Mouse (Mus musculus) ES-Bruce4 (cell line): ENCODE measurements around the gene Tubb3. TPM values are rescaled to one million over a fixed set of nuclear protein-coding genes. Genes with fewer than 3 reads are reported as not detected.
"Not testable (repeated sequence)": the region's sequence is repeated elsewhere in the genome, so short reads cannot be mapped to it uniquely, and the experiment has no call there.

Experiments
- H3K27ac ChIP-seq: 2 replicates; pipeline ENCODE4 v1.5.1; 2012; ENCODE audit warnings: low read length, inconsistent platforms; ENCODE audit not compliant: insufficient read depth
- H3K27me3 ChIP-seq: 2 replicates; pipeline ENCODE4 v1.6.1; 2012; ENCODE audit warnings: mild to moderate bottlenecking, low read length, inconsistent platforms; ENCODE audit not compliant: control insufficient read depth, poor library complexity, insufficient read depth, severe bottlenecking
- H3K36me3 ChIP-seq: 2 replicates; pipeline ENCODE4 v1.6.1; 2012; ENCODE audit warnings: inconsistent platforms, mild to moderate bottlenecking, low read length, moderate library complexity; ENCODE audit not compliant: control insufficient read depth, poor library complexity, insufficient read depth, severe bottlenecking
- H3K4me1 ChIP-seq: one replicate; pipeline ENCODE4 v1.8.1; 2011; ENCODE audit warnings: low read length; ENCODE audit not compliant: control insufficient read depth, insufficient read depth
- H3K4me3 ChIP-seq: 2 replicates; pipeline ENCODE4 v1.5.1; 2011; ENCODE audit warnings: low read depth, mild to moderate bottlenecking, low read length
- H3K9ac ChIP-seq: 2 replicates; pipeline ENCODE4 v1.6.1; 2012; ENCODE audit warnings: low read depth, mild to moderate bottlenecking, inconsistent platforms; ENCODE audit not compliant: poor library complexity, severe bottlenecking
- H3K9me3 ChIP-seq: replicated peaks from 2 replicates; pipeline ENCODE4 v1.6.1; 2012; ENCODE audit warnings: mild to moderate bottlenecking, low read length, inconsistent platforms; ENCODE audit not compliant: control insufficient read depth, poor library complexity, insufficient read depth, severe bottlenecking
- CTCF ChIP-seq: IDR thresholded peaks from one replicate; pipeline ENCODE4 v1.8.1; 2011; ENCODE audit warnings: low read depth, low read length
- EP300 ChIP-seq: IDR thresholded peaks from 2 replicates; pipeline ENCODE4 v1.6.1; 2011; ENCODE audit warnings: low read depth, low read length; ENCODE audit not compliant: insufficient read depth
- POLR2A ChIP-seq: IDR thresholded peaks from one replicate; pipeline ENCODE4 v1.8.1; 2011; ENCODE audit warnings: low read length; ENCODE audit not compliant: insufficient read depth
- polyA plus RNA-seq: library from polyadenylated mRNA; stranded (reverse); fragments of >200 nt; gene quantifications from 2 replicates; pipeline ENCODE4 v1.2.4, GENCODE M21; 2011; ENCODE audit warnings: low read depth; ENCODE audit not compliant: missing spikeins, insufficient read depth, insufficient read length

The Tubb3 gene
- polyA plus RNA-seq, 1 experiment = 20.1 TPM

DNA sequence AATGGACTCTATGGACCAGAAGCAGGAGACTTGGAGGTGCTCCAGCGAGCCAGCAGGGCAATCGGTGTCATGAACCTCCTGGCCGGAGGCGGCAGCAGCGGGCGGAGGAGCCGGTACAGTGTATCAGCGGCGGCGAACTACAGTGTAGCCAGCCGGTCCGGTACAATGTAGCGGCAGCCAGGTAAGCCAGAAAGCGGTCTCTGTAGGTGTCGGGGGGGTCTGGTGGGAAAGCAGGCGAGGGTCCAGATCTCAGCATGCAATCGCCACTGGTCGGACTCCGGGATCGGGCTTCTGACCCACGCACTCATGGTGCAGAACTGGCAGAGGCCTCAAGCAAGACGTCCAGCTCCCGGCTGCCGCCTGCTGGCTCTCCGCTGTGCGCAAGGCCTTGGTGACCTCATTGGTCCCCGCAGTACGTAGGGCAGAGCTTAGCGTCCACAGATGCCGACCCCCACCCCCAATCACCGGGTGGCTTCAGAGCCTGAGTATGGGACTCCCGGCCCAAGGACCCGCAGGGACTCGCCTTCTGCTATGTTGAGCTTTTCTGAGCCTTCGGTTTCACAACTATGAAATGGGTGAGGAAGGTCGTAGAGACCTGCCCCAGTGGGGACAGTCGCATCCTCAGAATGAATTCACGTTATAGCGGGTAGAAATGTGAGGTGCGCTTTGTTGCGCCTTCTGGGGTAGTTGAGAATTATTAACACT, 31.8 kb downstream of the Tubb3 start:
- peak overlapping the region; percentile 78 for H3K4me3 ChIP-seq
- no peaks in the 10 kb centered on the region for H3K36me3 ChIP-seq
- H3K27ac ChIP-seq = no peak overlapping the region; the same call in 1 of the 2 replicates
- H3K4me1 ChIP-seq = peaks cover 4% of the 10 kb centered on the region
- H3K9ac ChIP-seq = peak overlapping the region; percentile 67
- peak; percentile 62 for TF ChIP-seq CTCF
- TF ChIP-seq EP300 = no peak
- TF ChIP-seq POLR2A = no peak
- H3K9me3 ChIP-seq = 0 out of 2 replicates have a peak, but pooled peaks cover 4% of the 10 kb centered on the region
- no peaks in the 10 kb centered on the region for H3K27me3 ChIP-seq

DNA sequence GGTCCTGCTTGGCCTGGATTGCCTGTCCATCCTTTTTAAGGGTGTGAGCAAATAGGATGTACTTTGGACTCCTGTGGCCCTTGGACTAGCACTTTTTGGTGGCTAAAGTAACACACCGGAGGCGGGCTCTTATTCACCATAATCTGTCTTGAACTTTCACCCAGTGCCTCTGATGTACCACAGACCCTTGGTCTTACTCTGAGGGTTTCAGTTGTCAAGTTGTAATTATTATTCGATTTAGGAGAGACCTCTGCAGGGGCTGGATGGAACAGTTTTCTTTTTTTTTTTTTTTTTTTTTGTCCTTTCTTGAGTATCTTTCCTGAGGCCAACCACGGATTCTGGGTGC, 32.3 kb downstream of the Tubb3 start:
- Histone ChIP-seq H3K27ac (no peak overlapping the region; the same call in 1 of the 2 replicates), H3K9me3 (0 out of 2 replicates have a peak, but pooled peaks cover 4% of the 10 kb centered on the region), H3K27me3 (no peaks in the 10 kb centered on the region), H3K9ac (peak overlapping the region; percentile 67), H3K36me3 (no peaks in the 10 kb centered on the region), H3K4me3 (peak overlapping the region; percentile 78), H3K4me1 (peaks cover 4% of the 10 kb centered on the region)
- TF ChIP-seq EP300 (no peak), POLR2A (no peak), CTCF (no peak)

DNA sequence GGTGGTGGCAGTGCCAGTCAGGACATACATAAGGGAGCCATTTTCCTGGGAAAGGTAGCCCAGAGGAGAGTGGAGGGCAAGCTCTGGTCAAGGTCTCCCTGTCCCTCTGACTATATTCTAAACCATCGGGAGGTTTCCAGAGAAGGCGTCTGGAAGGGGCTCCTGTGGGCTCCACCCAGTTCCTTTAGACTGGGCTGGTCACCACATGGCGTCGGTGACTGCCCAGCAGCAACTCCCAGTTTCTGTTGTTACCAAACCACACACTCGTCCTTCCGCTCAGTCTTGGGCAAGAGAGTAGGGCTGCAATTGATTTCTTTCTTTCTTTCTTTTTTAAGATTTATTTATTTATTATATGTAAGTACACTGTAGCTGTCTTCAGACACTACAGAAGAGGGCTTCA, 32.9 kb downstream of the Tubb3 start:
- Histone ChIP-seq H3K9ac (peak overlapping the region; percentile 67), H3K9me3 (0 out of 2 replicates have a peak, but pooled peaks cover 4% of the 10 kb centered on the region), H3K4me1 (peaks cover 4% of the 10 kb centered on the region), H3K27me3 (no peaks in the 10 kb centered on the region), H3K27ac (no peak overlapping the region), H3K36me3 (no peaks in the 10 kb centered on the region), H3K4me3 (peak overlapping the region; percentile 33)
- TF ChIP-seq POLR2A = no peak
- TF ChIP-seq CTCF = no peak

DNA sequence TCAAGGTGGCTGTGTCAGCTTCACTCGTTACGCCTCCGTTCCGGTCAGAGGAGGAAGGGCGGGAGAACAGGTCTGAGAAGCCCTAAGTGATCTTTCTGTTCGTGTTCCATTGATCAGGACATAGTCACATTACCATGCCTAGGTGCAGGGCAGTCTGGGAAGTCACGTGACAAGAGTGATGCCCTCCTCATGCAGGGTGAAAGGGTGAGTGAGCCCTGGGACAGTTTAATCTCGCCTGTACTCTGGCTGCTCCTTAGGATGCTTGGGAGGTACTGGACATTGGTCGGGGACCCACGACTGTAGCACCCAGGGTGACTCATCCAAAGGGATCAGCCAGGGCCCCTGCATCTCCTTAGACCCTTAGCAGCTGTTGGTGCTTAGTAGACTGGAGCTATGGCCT, 34.8 kb downstream of the Tubb3 start:
- Histone ChIP-seq H3K4me3 (peak overlapping the region; percentile 27), H3K27me3 (no peaks in the 10 kb centered on the region), H3K4me1 (peaks cover 4% of the 10 kb centered on the region), H3K27ac (peak overlapping the region; percentile 68), H3K9me3 (no peaks in the 10 kb centered on the region), H3K36me3 (no peaks in the 10 kb centered on the region), H3K9ac (peak overlapping the region; percentile 22)
- no peak for TF ChIP-seq CTCF
- TF ChIP-seq EP300 = no peak
- no peak for TF ChIP-seq POLR2A

DNA sequence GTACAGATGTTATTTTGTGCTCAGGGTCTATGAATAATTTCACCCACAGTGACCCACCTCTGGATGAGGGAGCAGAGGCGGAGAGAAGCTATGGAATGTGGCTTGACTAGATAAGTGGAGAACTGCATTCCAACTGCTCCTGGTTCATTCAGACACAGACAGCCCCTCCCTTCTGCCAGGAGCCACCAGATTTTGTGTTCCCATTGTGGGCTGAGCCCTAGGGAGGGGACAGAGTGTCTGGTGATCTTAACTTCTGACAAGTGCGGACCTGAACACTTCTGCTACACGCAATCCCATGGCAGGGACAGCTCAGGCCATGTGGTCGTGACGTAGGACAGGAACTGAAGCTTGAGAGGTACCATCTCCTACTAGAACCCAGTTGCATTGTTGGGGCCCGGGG, 35.6 kb downstream of the Tubb3 start:
- Histone ChIP-seq H3K9ac (0 out of 2 replicates have a peak overlapping the region, but pooled peaks have one; percentile 5), H3K36me3 (no peaks in the 10 kb centered on the region; the same call in 1 of the 2 replicates), H3K4me3 (peak overlapping the region; percentile 27; the same call in 1 of the 2 replicates)

DNA sequence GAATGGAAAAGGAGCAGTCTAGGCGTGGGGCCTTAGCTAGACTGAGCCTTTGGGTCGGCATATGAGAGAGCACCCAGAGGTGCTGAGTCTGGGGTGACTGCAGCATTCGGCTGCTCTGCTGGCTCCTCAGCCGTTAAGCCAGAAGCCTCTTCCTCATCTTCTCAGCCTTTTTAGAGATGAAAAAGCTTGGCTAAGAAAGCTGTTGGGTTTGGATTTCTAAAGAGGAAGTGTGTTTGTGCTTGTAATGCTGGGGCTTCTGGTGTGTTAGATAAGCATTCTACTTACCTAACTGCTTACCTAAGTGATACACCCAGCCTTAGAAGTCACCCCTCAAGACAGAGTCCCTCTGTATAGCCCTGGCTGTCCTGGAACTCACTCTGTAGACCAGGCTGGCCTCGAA, 39.6 kb downstream of the Tubb3 start:
- H3K9ac ChIP-seq = no peak overlapping the region
- no peaks in the 10 kb centered on the region for H3K9me3 ChIP-seq
- peaks cover 6% of the 10 kb centered on the region for H3K4me1 ChIP-seq
- peaks cover 5% of the 10 kb centered on the region for H3K36me3 ChIP-seq
- no peak for TF ChIP-seq EP300
- TF ChIP-seq POLR2A = no peak
- TF ChIP-seq CTCF = no peak
- H3K27me3 ChIP-seq = no peaks in the 10 kb centered on the region
- H3K4me3 ChIP-seq = no peak overlapping the region
- no peak overlapping the region for H3K27ac ChIP-seq

More for the DNA sequence above, 35.6 kb downstream of the Tubb3 start:
- Histone ChIP-seq H3K27me3 (no peaks in the 10 kb centered on the region), H3K27ac (peak overlapping the region; percentile 68), H3K4me1 (peaks cover 4% of the 10 kb centered on the region), H3K9me3 (no peaks in the 10 kb centered on the region)
- no peak for TF ChIP-seq CTCF
- peak; percentile 88 for TF ChIP-seq EP300
- TF ChIP-seq POLR2A = no peak

DNA sequence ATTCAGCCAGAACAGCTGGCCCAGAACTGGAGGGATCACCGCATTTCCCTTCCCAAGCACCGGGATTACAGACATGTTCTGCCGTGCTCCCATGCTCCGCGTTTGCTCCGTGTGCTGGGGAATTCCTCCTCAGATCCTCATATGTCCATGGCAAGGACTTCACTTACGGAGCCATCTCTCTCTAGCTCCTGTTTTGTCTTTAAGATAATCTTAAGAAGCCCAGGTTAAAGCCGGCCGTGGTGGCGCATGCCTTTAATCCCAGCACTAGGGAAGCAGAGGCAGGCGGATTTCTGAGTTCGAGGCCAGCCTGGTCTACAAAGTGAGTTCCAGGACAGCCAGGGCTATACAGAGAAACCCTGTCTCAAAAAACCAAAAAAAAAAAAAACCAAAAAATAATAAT, 40.5 kb downstream of the Tubb3 start:
- H3K27me3 ChIP-seq = not testable (repeated sequence)

More for the DNA sequence above, 40.5 kb downstream of the Tubb3 start:
- H3K27ac ChIP-seq, H3K9me3 ChIP-seq, H3K4me3 ChIP-seq, H3K36me3 ChIP-seq, H3K4me1 ChIP-seq, H3K9ac ChIP-seq: not testable (repeated sequence)
